Comparison of ENCODE assay signal across 15 mouse cellular contexts in genomic region chr16:35515977-35516612, GRCm38 (mm10). TPM values are rescaled to one million over a fixed set of nuclear protein-coding genes. Genes with fewer than 3 reads are reported as not detected.
A peak's percentile ranks its signal among the peaks of the same experiment; 100 is the strongest.
DNase-seq lines count a peak whose midpoint lies in the region; ATAC-seq and TF ChIP-seq lines count a peak whose summit lies in the region.
"Had no signal": no experiment of that assay in that cellular context is flagged by ENCODE, and none has a peak within 500 bp of the region (broad histone marks: within the 10 kb centered on the region; RNA-seq: fewer than 3 reads in every experiment).

No protein-coding gene starts in this region.

- H3K27ac ChIP-seq in hindbrain, embryonic 13.5 days: 0 out of 2 replicates have a peak overlapping the region, but pooled peaks have one; percentile 18
- no peak overlapping the region for H3K27ac ChIP-seq in hindbrain, postnatal 0 days
- no peak overlapping the region for H3K27ac ChIP-seq in kidney, embryonic 16.5 days (ENCODE audit: low read length)
- no peak overlapping the region for H3K27ac ChIP-seq in intestine, embryonic 15.5 days

- WGBS in hindbrain, embryonic 13.5 days: 34% methylated on average over 21 of the region's 21 CpGs
- 40% methylated on average over 21 of the region's 21 CpGs for WGBS in hindbrain, postnatal 0 days
- 41% methylated on average over 21 of the region's 21 CpGs for WGBS in kidney, embryonic 16.5 days
- 70% methylated on average over 21 of the region's 21 CpGs for WGBS in intestine, embryonic 15.5 days

- H3K4me3 ChIP-seq in hindbrain, embryonic 13.5 days: no peak overlapping the region
- H3K4me3 ChIP-seq in hindbrain, postnatal 0 days (ENCODE audit: low read length): no peak overlapping the region
- no peak overlapping the region for H3K4me3 ChIP-seq in kidney, embryonic 16.5 days (ENCODE audit: low read length)
- H3K4me3 ChIP-seq in intestine, embryonic 15.5 days (replicated peaks): no peak overlapping the region
- H3K4me3 ChIP-seq: myocyte had no signal

- DNase-seq in hindbrain, postnatal 0 days (ENCODE audit: low spot score): no peak
- peak; percentile 32 to 33 for DNase-seq in adrenal gland, postnatal 36 days
- DNase-seq in lung, postnatal 36 days: peak; percentile 66
- no peak for DNase-seq in layer of hippocampus, adult 8-10 months (ENCODE audit: low spot score in 2 of 2)
- DNase-seq: cerebellum, adult 11 months; heart, adult 11 months; heart, postnatal 4 days; layer of hippocampus, adult 9-11 months; liver, postnatal 0 days; right cerebral cortex, adult 18-20 months had no signal

- no peak for TF ChIP-seq CTCF in hindbrain, postnatal 0 days (IDR thresholded peaks at IDR 0.05; ENCODE audit: low read depth)

- H3K9me3 ChIP-seq in hindbrain, embryonic 13.5 days: no peaks in the 10 kb centered on the region
- H3K9me3 ChIP-seq in hindbrain, postnatal 0 days (ENCODE audit: low read length): no peaks in the 10 kb centered on the region
- no peaks in the 10 kb centered on the region for H3K9me3 ChIP-seq in kidney, embryonic 16.5 days (ENCODE audit: low read length)
- no peaks in the 10 kb centered on the region for H3K9me3 ChIP-seq in intestine, embryonic 15.5 days

- H3K36me3 ChIP-seq in hindbrain, embryonic 13.5 days: no peaks in the 10 kb centered on the region
- no peaks in the 10 kb centered on the region for H3K36me3 ChIP-seq in hindbrain, postnatal 0 days (ENCODE audit: insufficient read depth, low read length)
- H3K36me3 ChIP-seq in kidney, embryonic 16.5 days (ENCODE audit: insufficient read depth, low read length): no peaks in the 10 kb centered on the region
- no peaks in the 10 kb centered on the region for H3K36me3 ChIP-seq in intestine, embryonic 15.5 days

- ATAC-seq in hindbrain, embryonic 13.5 days (ENCODE audit: low FRiP score): 0 out of 2 replicates have a peak, but pooled peaks have one; percentile 53
- no peak for ATAC-seq in hindbrain, postnatal 0 days
- ATAC-seq in kidney, embryonic 16.5 days (ENCODE audit: low FRiP score, low TSS enrichment): no peak
- no peak for ATAC-seq in intestine, embryonic 15.5 days
- no peak for ATAC-seq in erythroblast, adult 5-6 weeks (replicated peaks; ENCODE audit: low FRiP score, poor library complexity, severe bottlenecking)
- ATAC-seq: liver, postnatal 0 days had no signal

- H3K27me3 ChIP-seq in hindbrain, embryonic 13.5 days: 0 out of 2 replicates have a peak, but pooled peaks cover 3% of the 10 kb centered on the region
- no peaks in the 10 kb centered on the region for H3K27me3 ChIP-seq in hindbrain, postnatal 0 days (ENCODE audit: insufficient read depth, low read length)
- no peaks in the 10 kb centered on the region for H3K27me3 ChIP-seq in kidney, embryonic 16.5 days (ENCODE audit: insufficient read depth, low read length)
- no peaks in the 10 kb centered on the region for H3K27me3 ChIP-seq in intestine, embryonic 15.5 days (replicated peaks)

- no peak overlapping the region for H3K9ac ChIP-seq in hindbrain, embryonic 13.5 days
- H3K9ac ChIP-seq in hindbrain, postnatal 0 days (replicated peaks; ENCODE audit: low read length): no peak overlapping the region
- 0 out of 2 replicates have a peak overlapping the region, but pooled peaks have one; percentile 15 for H3K9ac ChIP-seq in kidney, embryonic 16.5 days (replicated peaks; ENCODE audit: low read length)
- H3K9ac ChIP-seq in intestine, embryonic 15.5 days: no peak overlapping the region
- H3K9ac ChIP-seq: liver, postnatal 0 days had no signal

- no peak overlapping the region for H3K4me2 ChIP-seq in hindbrain, embryonic 13.5 days
- H3K4me2 ChIP-seq in hindbrain, postnatal 0 days (ENCODE audit: low read depth, low read length): no peak overlapping the region
- peak overlapping the region; percentile 19; the same call in 1 of the 2 replicates for H3K4me2 ChIP-seq in kidney, embryonic 16.5 days (replicated peaks; ENCODE audit: low read depth, low read length)
- H3K4me2 ChIP-seq in intestine, embryonic 15.5 days (replicated peaks): no peak overlapping the region

- peaks cover 26% of the 10 kb centered on the region for H3K4me1 ChIP-seq in hindbrain, embryonic 13.5 days (replicated peaks)
- H3K4me1 ChIP-seq in hindbrain, postnatal 0 days (ENCODE audit: insufficient read depth, low read length): no peaks in the 10 kb centered on the region
- peaks cover 32% of the 10 kb centered on the region for H3K4me1 ChIP-seq in kidney, embryonic 16.5 days (ENCODE audit: insufficient read depth, low read length)
- H3K4me1 ChIP-seq in intestine, embryonic 15.5 days (replicated peaks): peaks cover 16% of the 10 kb centered on the region

RNA-seq across cellular contexts. Expression of gene Sema5b, which starts 24.9 kb away (rescaled TPM):
- polyA plus RNA-seq in hindbrain, embryonic 13.5 days (2015; fragmentation: Nextera tagmentation; extraction: Ambion mirVana): 26.2 and 29.3 TPM in 2 replicates
- 37.0 and 47.0 TPM in 2 replicates for total RNA-seq in hindbrain, postnatal 0 days (2014; rRNA removed)
- polyA plus RNA-seq in hindbrain, postnatal 0 days (2015; fragmentation: Nextera tagmentation; extraction: Ambion mirVana): 12.3 and 14.8 TPM in 2 replicates
- 10 to 100 TPM in 1 of 2 experiments, 1 to 10 TPM in 1; 3.3 to 14.8 TPM for total RNA-seq in adrenal gland, postnatal 36 days (2021)
- 6.4 and 7.3 TPM in 2 replicates for polyA plus RNA-seq in kidney, embryonic 16.5 days (2015; fragmentation: Nextera tagmentation; extraction: Ambion mirVana)
- 5.8 and 7.7 TPM in 2 replicates for polyA plus RNA-seq in intestine, embryonic 15.5 days (2015; fragmentation: Nextera tagmentation; extraction: Ambion mirVana)
- 10 to 100 TPM; 10.6 to 18.1 (median 14.0) TPM for total RNA-seq in layer of hippocampus, adult 8-10 months (2022)
- not detected in 2 replicates for total RNA-seq in erythroblast, adult 5-6 weeks (2015; ENCODE audit: low replicate concordance)
- total RNA-seq in erythroblast, adult 5-6 weeks (2017; ENCODE audit: low replicate concordance): not detected in 2 replicates
- polyA plus RNA-seq: myocyte had no signal

RNA-seq across cellular contexts. Expression of gene Pdia5, which starts 25.4 kb away (rescaled TPM):
- polyA plus RNA-seq in hindbrain, embryonic 13.5 days (2015; fragmentation: Nextera tagmentation; extraction: Ambion mirVana): 15.4 and 17.1 TPM in 2 replicates
- total RNA-seq in hindbrain, postnatal 0 days (2014; rRNA removed): 1.4 and 5.5 TPM in 2 replicates
- polyA plus RNA-seq in hindbrain, postnatal 0 days (2015; fragmentation: Nextera tagmentation; extraction: Ambion mirVana): 9.1 and 9.2 TPM in 2 replicates
- 10 to 100 TPM; 18.6 to 21.4 TPM for total RNA-seq in adrenal gland, postnatal 36 days (2021)
- 52.5 and 62.0 TPM in 2 replicates for polyA plus RNA-seq in kidney, embryonic 16.5 days (2015; fragmentation: Nextera tagmentation; extraction: Ambion mirVana)
- 50.1 and 59.3 TPM in 2 replicates for polyA plus RNA-seq in intestine, embryonic 15.5 days (2015; fragmentation: Nextera tagmentation; extraction: Ambion mirVana)
- 1 to 10 TPM; 2.9 to 4.9 (median 4.3) TPM for total RNA-seq in layer of hippocampus, adult 8-10 months (2022)
- total RNA-seq in erythroblast, adult 5-6 weeks (2015; ENCODE audit: low replicate concordance): 4.0 and 6.3 TPM in 2 replicates
- total RNA-seq in erythroblast, adult 5-6 weeks (2017; ENCODE audit: low replicate concordance): 1.2 TPM in 1 of 2 replicates, not detected in the other

Comparison
In these comparisons a context has a peak if more than half of its experiments do, and no peak if none do; other contexts are left out.
1. DNase-seq: peak in adrenal gland, postnatal 36 days (2 of 2) and lung, postnatal 36 days (single experiment); none in hindbrain, postnatal 0 days (single experiment) and layer of hippocampus, adult 8-10 months (0 of 2).
2. RNA of gene Sema5b, which starts 24.9 kb away (total RNA-seq): 37.0 to 47.0 TPM in hindbrain, postnatal 0 days, 3.3 to 14.8 TPM in adrenal gland, postnatal 36 days and 10.6 to 18.1 TPM in layer of hippocampus, adult 8-10 months; not detected in erythroblast, adult 5-6 weeks; every median in the first group is over 4 times any median in the second.